Mouse (Mus musculus) lung, embryonic 14.5 days (tissue): ENCODE measurements at regions not wholly inside any gene's neighbourhood (a gene's known extent, or its start where the extent isn't known, plus 50 kb on each side); places are given as distances from the start of the nearest gene placed in this dataset.
"Not testable (repeated sequence)": the region's sequence is repeated elsewhere in the genome, so short reads cannot be mapped to it uniquely, and the experiment has no call there.

Experiments used
- ATAC-seq: fragments of 200-750 bp; cut with Nextera tagmentation; 2 replicates; pipeline ENCODE4 v1.8.0; 2017; ENCODE audit warnings: mild to moderate bottlenecking, moderate TSS enrichment, moderate library complexity; ENCODE audit not compliant: insufficient read depth
- DNase-seq: peaks from one replicate; pipeline ENCODE4 v3.0.0-alpha.2; 2015
- H3K27ac ChIP-seq: fragments of 300-500 bp; sonication (generic); 2 replicates; pipeline ENCODE4 v1.5.1; 2014; ENCODE audit warnings: low read depth, mild to moderate bottlenecking, moderate library complexity
- H3K27me3 ChIP-seq: fragments of 300-500 bp; sonication (generic); 2 replicates; pipeline ENCODE4 v1.6.1; 2014; ENCODE audit warnings: low read length, control low read depth; ENCODE audit not compliant: insufficient read depth
- H3K36me3 ChIP-seq: fragments of 300-500 bp; sonication (generic); 2 replicates; pipeline ENCODE4 v1.6.1; 2014; ENCODE audit warnings: control low read depth; ENCODE audit not compliant: insufficient read depth
- H3K4me1 ChIP-seq: fragments of 300-500 bp; sonication (generic); 2 replicates; pipeline ENCODE4 v1.6.1; 2014; ENCODE audit warnings: antibody characterized with exemption, control low read depth; ENCODE audit not compliant: insufficient read depth
- H3K4me2 ChIP-seq: fragments of 300-500 bp; sonication (generic); 2 replicates; pipeline ENCODE4 v1.6.1; 2014; ENCODE audit warnings: mild to moderate bottlenecking
- H3K4me3 ChIP-seq: fragments of 300-500 bp; sonication (generic); 2 replicates; pipeline ENCODE4 v1.5.1; 2014; ENCODE audit warnings: low read depth, low read length
- H3K9ac ChIP-seq: fragments of 300-500 bp; sonication (generic); 2 replicates; pipeline ENCODE4 v1.6.1; 2014
- H3K9me3 ChIP-seq: fragments of 300-500 bp; sonication (generic); 2 replicates; pipeline ENCODE4 v1.6.1; 2016; ENCODE audit warnings: low read depth, low read length, control low read depth
- CTCF ChIP-seq: IDR thresholded peaks from 2 replicates; pipeline ENCODE4 v1.5.1; 2016; ENCODE audit warnings: antibody characterized with exemption, low read depth
- WGBS: fragments of 180-500 bp; shearing (Covaris S2); extraction: QIAGEN DNeasy Blood & Tissue Kit; methylation state at CpG from one replicate; pipeline ENCODE4 v1.1.7; 2014; 5-methylcytosine and 5-hydroxymethylcytosine counted together

GRCm38 (mm10) chr8:26630544-26630943, 346.6 kb upstream of the Zfp703 start:
- no peak overlapping the region for H3K4me2 ChIP-seq
- no peak overlapping the region for H3K27ac ChIP-seq
- H3K9ac ChIP-seq, result no peak overlapping the region
- H3K27me3 ChIP-seq, result peaks cover 17% of the 10 kb centered on the region
- H3K9me3 ChIP-seq, result no peaks in the 10 kb centered on the region
- 88% methylated on average over 2 of the region's 2 CpGs for WGBS
- no peaks in the 10 kb centered on the region for H3K4me1 ChIP-seq
- H3K36me3 ChIP-seq, result no peaks in the 10 kb centered on the region
- no peak for TF ChIP-seq CTCF
- ATAC-seq (no peak), DNase-seq (no peak)
- H3K4me3 ChIP-seq, result no peak overlapping the region

GRCm38 (mm10) chr8:26635701-26636100, 341.4 kb upstream of the Zfp703 start:
- 26% methylated on average over 1 of the region's 1 CpGs for WGBS
- Histone ChIP-seq H3K27ac (no peak overlapping the region), H3K9ac (no peak overlapping the region), H3K4me1 (no peaks in the 10 kb centered on the region), H3K4me2 (no peak overlapping the region), H3K27me3 (0 out of 2 replicates have a peak, but pooled peaks cover 2% of the 10 kb centered on the region), H3K9me3 (no peaks in the 10 kb centered on the region), H3K36me3 (no peaks in the 10 kb centered on the region), H3K4me3 (no peak overlapping the region)
- DNase-seq (no peak), ATAC-seq (no peak)
- TF ChIP-seq CTCF, result no peak

DNA sequence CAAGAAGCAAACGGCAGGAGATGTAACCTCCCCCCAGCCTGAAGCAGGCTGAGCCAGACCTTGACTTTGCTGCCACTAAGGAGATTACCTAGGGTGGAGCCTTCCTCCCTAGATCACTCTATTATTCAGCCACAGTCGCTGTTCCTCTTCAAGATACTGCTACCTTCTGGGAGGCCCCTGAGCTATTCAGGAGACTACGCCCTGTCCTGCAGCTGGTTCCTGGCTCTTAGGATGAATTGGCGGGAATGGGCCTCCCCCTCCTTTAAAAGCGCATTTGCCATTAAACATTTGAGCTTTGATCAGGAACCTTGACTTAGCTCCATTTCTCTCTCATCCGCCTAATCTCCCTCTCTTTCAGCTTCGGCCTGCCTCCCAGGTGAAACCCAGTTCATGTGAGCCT, 331.8 kb upstream of the Zfp703 start:
- not testable (repeated sequence) for H3K27ac ChIP-seq, H3K9me3 ChIP-seq, H3K4me2 ChIP-seq, H3K27me3 ChIP-seq, H3K9ac ChIP-seq, ATAC-seq, DNase-seq, H3K36me3 ChIP-seq, H3K4me3 ChIP-seq, H3K4me1 ChIP-seq
- WGBS, result 81% methylated on average over 7 of the region's 7 CpGs

GRCm38 (mm10) chr8:26650287-26650686, 326.8 kb upstream of the Zfp703 start:
- no peaks in the 10 kb centered on the region for H3K36me3 ChIP-seq
- peaks cover 13% of the 10 kb centered on the region; the same call in 1 of the 2 replicates for H3K27me3 ChIP-seq
- no peak overlapping the region for H3K4me3 ChIP-seq
- H3K4me2 ChIP-seq, result no peak overlapping the region
- DNase-seq (no peak), ATAC-seq (no peak)
- no peak for TF ChIP-seq CTCF
- WGBS, result 73% methylated on average over 1 of the region's 1 CpGs
- H3K9ac ChIP-seq, result no peak overlapping the region
- H3K27ac ChIP-seq, result no peak overlapping the region
- no peaks in the 10 kb centered on the region for H3K9me3 ChIP-seq
- no peaks in the 10 kb centered on the region for H3K4me1 ChIP-seq

DNA sequence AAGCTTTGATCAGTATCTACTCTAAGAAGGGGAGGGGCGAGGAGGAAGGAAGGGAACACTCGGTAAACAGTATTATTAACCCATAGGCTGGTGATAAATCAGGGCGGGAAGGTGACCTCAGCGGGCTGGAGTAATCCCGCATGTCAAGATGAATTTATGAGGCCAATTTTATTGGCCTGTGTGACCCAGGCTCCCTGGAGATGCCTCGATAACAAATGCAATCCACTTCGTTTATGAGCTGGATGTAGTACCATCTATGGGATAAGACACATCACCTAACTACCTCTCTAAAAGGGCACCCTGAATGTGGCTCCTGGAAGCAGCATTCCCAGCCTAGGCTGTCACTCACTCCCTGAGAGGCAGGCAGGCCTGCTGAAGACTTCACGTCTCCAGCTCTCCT, 321.2 kb upstream of the Zfp703 start:
- Histone ChIP-seq H3K4me3 (no peak overlapping the region), H3K36me3 (no peaks in the 10 kb centered on the region), H3K27me3 (peaks cover 17% of the 10 kb centered on the region; the same call in 1 of the 2 replicates), H3K4me1 (no peaks in the 10 kb centered on the region), H3K4me2 (no peak overlapping the region), H3K27ac (no peak overlapping the region), H3K9me3 (no peaks in the 10 kb centered on the region), H3K9ac (no peak overlapping the region)
- DNase-seq (no peak), ATAC-seq (no peak)
- no peak for TF ChIP-seq CTCF
- WGBS, result 29% methylated on average over 8 of the region's 8 CpGs

GRCm38 (mm10) chr8:26656310-26657075, 320.6 kb upstream of the Zfp703 start:
- no peak overlapping the region for H3K27ac ChIP-seq

GRCm38 (mm10) chr8:26659381-26659780, 317.7 kb upstream of the Zfp703 start:
- DNase-seq, result peak; percentile 22
- H3K4me1 ChIP-seq, result no peaks in the 10 kb centered on the region
- 28% methylated on average over 1 of the region's 1 CpGs for WGBS
- H3K27me3 ChIP-seq, result peaks cover 12% of the 10 kb centered on the region; the same call in 1 of the 2 replicates
- no peak overlapping the region for H3K27ac ChIP-seq
- H3K36me3 ChIP-seq, result no peaks in the 10 kb centered on the region
- H3K9me3 ChIP-seq, result no peaks in the 10 kb centered on the region
- ATAC-seq, result no peak
- peak; percentile 46 for TF ChIP-seq CTCF
- H3K9ac ChIP-seq, result no peak overlapping the region
- H3K4me3 ChIP-seq, result no peak overlapping the region
- H3K4me2 ChIP-seq, result no peak overlapping the region

More at GRCm38 (mm10) chr8:26656310-26657075, 320.6 kb upstream of the Zfp703 start:
- Histone ChIP-seq H3K4me3 (no peak overlapping the region), H3K9me3 (no peaks in the 10 kb centered on the region), H3K4me1 (no peaks in the 10 kb centered on the region), H3K27me3 (peaks cover 17% of the 10 kb centered on the region; the same call in 1 of the 2 replicates), H3K9ac (no peak overlapping the region), H3K4me2 (no peak overlapping the region), H3K36me3 (no peaks in the 10 kb centered on the region)
- ATAC-seq (no peak), DNase-seq (peak; percentile 15)
- WGBS, result 52% methylated on average over 13 of the region's 13 CpGs
- no peak for TF ChIP-seq CTCF
